Mouse (Mus musculus) B cell, adult (primary cell): ENCODE data around the gene Pde1c. TPM values are rescaled to one million over a fixed set of nuclear protein-coding genes. Genes with fewer than 3 reads are reported as not detected.

Experiments
- total RNA-seq: library from RNA; stranded (reverse); gene quantifications from 4 replicates; pipeline ENCODE4 v1.2.4, GENCODE M21; 2023; ENCODE audit not compliant: inconsistent age

The Pde1c gene
- total RNA-seq, result 0.32 to 0.78 TPM (median 0.49 TPM) in 4 replicates

GRCm38 (mm10) chr6:56568470-56569372, at the start of gene Pde1c:
Pde1c (minus strand) TSS chr6:56569103.

Other genes with a start within 250 kb of the Pde1c start
- gene Lsm5, start 135.6 kb upstream of the Pde1c start, total RNA-seq, result 35.9 to 53.4 TPM (median 44.6 TPM) in 4 replicates
- gene Avl9, start 145.8 kb upstream of the Pde1c start, total RNA-seq, result 111 to 124 TPM (median 118 TPM) in 4 replicates
- gene Kbtbd2, start 228.7 kb upstream of the Pde1c start, total RNA-seq, result 64.1 to 71.3 TPM (median 69.5 TPM) in 4 replicates